Mouse (Mus musculus): ENCODE data around the gene Eif4ebp2. TPM values are rescaled to one million over a fixed set of nuclear protein-coding genes. Genes with fewer than 3 reads are reported as not detected.

Eif4ebp2 gene
- polyA plus RNA-seq, 1 experiment from 2014 or later = 40.7 TPM

DNA sequence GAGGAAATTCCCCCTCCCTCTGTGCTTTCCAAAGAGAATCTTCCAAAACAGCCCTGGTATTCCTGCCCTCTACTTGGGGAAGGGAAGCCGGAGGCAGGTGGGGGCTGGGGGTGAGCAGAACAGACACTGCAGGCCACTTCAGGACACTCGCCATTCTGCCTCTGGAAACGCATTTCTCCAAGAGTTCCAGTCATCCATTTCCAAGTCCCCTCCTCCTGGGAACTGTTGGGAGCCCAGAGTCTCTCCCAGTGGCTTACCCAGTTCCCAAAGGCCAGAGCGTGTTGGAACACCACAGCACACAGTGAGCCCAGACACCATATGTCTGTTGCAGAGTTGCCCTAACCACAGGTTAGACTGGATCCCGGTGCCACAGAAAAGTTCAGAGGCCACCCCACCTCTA is 73.8 kb downstream of the Eif4ebp2 start:
- 79% methylated on average over 5 of the region's 5 CpGs for WGBS
- Histone ChIP-seq H3K36me3 (ENCODE audit: control insufficient read depth, insufficient read depth, low read length) (no peaks in the 10 kb centered on the region), H3K27ac (ENCODE audit: low read length) (no peak overlapping the region), H3K4me1 (ENCODE audit: control insufficient read depth, insufficient read depth, low read length) (peaks cover 34% of the 10 kb centered on the region), H3K9me3 (replicated peaks; ENCODE audit: control insufficient read depth, low read length) (no peaks in the 10 kb centered on the region), H3K4me3 (replicated peaks; ENCODE audit: low read length) (no peak overlapping the region), H3K9ac (ENCODE audit: low read length) (no peak overlapping the region), H3K4me2 (ENCODE audit: low read depth, low read length) (no peak overlapping the region), H3K27me3 (ENCODE audit: control insufficient read depth, insufficient read depth, low read length) (no peaks in the 10 kb centered on the region)
- no peak for ATAC-seq (ENCODE audit: insufficient read depth, low FRiP score)

Other genes starting within 250 kb of the Eif4ebp2 start
- gene Adamts14, start 179.2 kb downstream of the Eif4ebp2 start, polyA plus RNA-seq (2015; fragmentation: Nextera tagmentation; extraction: Ambion mirVana) = 1.6 and 1.8 TPM in 2 replicates
- not detected in 2 replicates for gene Prf1, start 154.8 kb downstream of the Eif4ebp2 start, polyA plus RNA-seq (2015; fragmentation: Nextera tagmentation; extraction: Ambion mirVana)
- 17.0 and 18.1 TPM in 2 replicates for gene Pald1, start 69.1 kb downstream of the Eif4ebp2 start, polyA plus RNA-seq (2015; fragmentation: Nextera tagmentation; extraction: Ambion mirVana)
- gene Nodal, start 34.7 kb downstream of the Eif4ebp2 start, polyA plus RNA-seq (2015; fragmentation: Nextera tagmentation; extraction: Ambion mirVana) = 0.21 and 0.31 TPM in 2 replicates
- 5.6 and 6.0 TPM in 2 replicates for gene Lrrc20, start 23.1 kb upstream of the Eif4ebp2 start, polyA plus RNA-seq (2015; fragmentation: Nextera tagmentation; extraction: Ambion mirVana)
- gene Npffr1, start 142.8 kb upstream of the Eif4ebp2 start, polyA plus RNA-seq (2015; fragmentation: Nextera tagmentation; extraction: Ambion mirVana) = 0.06 and 0.09 TPM in 2 replicates
- 156 and 158 TPM in 2 replicates for gene Ppa1, start 195.9 kb upstream of the Eif4ebp2 start, polyA plus RNA-seq (2015; fragmentation: Nextera tagmentation; extraction: Ambion mirVana)
- gene Sar1a, start 227.6 kb upstream of the Eif4ebp2 start, polyA plus RNA-seq (2015; fragmentation: Nextera tagmentation; extraction: Ambion mirVana) = 232 and 247 TPM in 2 replicates
- 11.7 and 14.5 TPM in 2 replicates for gene Tysnd1, start 242.9 kb upstream of the Eif4ebp2 start, polyA plus RNA-seq (2015; fragmentation: Nextera tagmentation; extraction: Ambion mirVana)